Mouse (Mus musculus) brown adipose tissue, adult 24 weeks (tissue): Measurements from ENCODE around the gene Sp9. TPM values are rescaled to one million over a fixed set of nuclear protein-coding genes. Genes with fewer than 3 reads are reported as not detected.

ENCODE experiments used
- H3K27ac ChIP-seq: fragments of 200-500 bp; replicated peaks from 2 replicates; pipeline ENCODE4 v1.5.1; 2012; ENCODE audit warnings: low read depth, mild to moderate bottlenecking, low read length
- H3K4me1 ChIP-seq: fragments of 200-500 bp; 2 replicates; pipeline ENCODE4 v1.6.1; 2012; ENCODE audit warnings: low read length, mixed read lengths; ENCODE audit not compliant: control insufficient read depth, insufficient read depth, insufficient read length
- H3K4me3 ChIP-seq: fragments of 200-500 bp; 2 replicates; pipeline ENCODE4 v1.5.1; 2012; ENCODE audit warnings: low read depth, mild to moderate bottlenecking, low read length, moderate library complexity; ENCODE audit not compliant: insufficient read depth
- polyA plus RNA-seq: library from polyadenylated mRNA; stranded (reverse); fragments of >200 nt; gene quantifications from 2 replicates; pipeline ENCODE4 v1.2.4, GENCODE M21; 2012; ENCODE audit not compliant: missing spikeins, insufficient read depth, insufficient read length

The Sp9 gene
- polyA plus RNA-seq = not detected in 2 replicates

GRCm38 (mm10) chr2:73271459-73272161 lies at the start of gene Sp9:
Gene Sp9, plus strand, starts transcription at chr2:73271925.
- Histone ChIP-seq H3K4me3 (peak within 1 kb of the TSS; percentile 32), H3K27ac (no peak within 1 kb of the TSS), H3K4me1 (peaks cover 3% of the 10 kb centered on the region; the same call in 1 of the 2 replicates)

GRCm38 (mm10) chr2:73231081-73231480 lies 40.6 kb upstream of the Sp9 start:
- Histone ChIP-seq H3K4me3 (no peak overlapping the region), H3K4me1 (no peaks in the 10 kb centered on the region), H3K27ac (no peak overlapping the region)

DNA sequence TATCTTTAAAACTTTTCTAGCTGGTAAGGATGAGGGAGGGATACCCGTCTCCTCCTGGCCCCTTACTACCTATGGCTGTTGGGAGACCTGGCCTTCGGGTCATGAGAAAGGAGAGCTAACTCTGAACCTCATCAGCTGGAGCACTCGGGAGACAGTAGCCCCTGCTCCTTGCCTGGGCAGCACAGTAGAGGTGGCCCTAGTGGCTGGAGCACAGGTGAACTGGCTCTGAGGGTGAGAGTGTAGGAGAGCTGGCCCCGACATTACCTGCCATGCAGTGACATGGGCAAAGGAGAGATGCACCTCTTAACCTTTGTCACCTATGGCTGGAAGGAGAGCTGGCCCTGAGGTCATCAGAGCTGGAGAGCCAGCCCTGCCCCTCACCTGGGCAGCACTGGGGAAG lies 30.4 kb upstream of the Sp9 start:
- no peaks in the 10 kb centered on the region for H3K4me1 ChIP-seq
- H3K4me3 ChIP-seq = no peak overlapping the region
- no peak overlapping the region for H3K27ac ChIP-seq

DNA sequence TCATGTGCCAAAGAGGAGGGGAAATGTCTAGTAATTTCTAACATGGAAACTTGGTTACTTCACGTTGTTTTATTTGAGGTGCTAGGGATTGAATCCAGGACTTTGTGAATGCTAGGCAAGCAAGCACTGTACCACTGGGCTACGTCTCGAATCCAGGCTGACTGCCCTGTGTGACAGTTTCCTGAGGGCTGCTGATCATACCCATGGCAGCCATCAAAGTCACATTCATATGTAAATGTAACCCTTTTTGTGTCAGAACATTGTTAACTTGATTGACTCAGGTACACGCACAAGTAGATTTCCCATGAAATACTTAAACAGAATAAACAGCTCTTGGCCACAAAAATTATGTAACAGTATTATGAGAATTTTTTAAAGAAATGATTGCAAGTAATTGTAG lies 23.0 kb upstream of the Sp9 start:
- no peak overlapping the region for H3K27ac ChIP-seq
- no peak overlapping the region for H3K4me3 ChIP-seq
- no peaks in the 10 kb centered on the region for H3K4me1 ChIP-seq

- Histone ChIP-seq H3K27ac (no peak overlapping the region), H3K4me1 (no peaks in the 10 kb centered on the region), H3K4me3 (no peak overlapping the region)
Measured at GRCm38 (mm10) chr2:73263172-73263765, 8.5 kb upstream of the Sp9 start.

- no peaks in the 10 kb centered on the region for H3K4me1 ChIP-seq
Measured at GRCm38 (mm10) chr2:73263794-73264610, 7.7 kb upstream of the Sp9 start.

GRCm38 (mm10) chr2:73264611-73265195 lies 7.0 kb upstream of the Sp9 start:
- no peak overlapping the region for H3K27ac ChIP-seq
- H3K4me1 ChIP-seq = no peaks in the 10 kb centered on the region
- no peak overlapping the region for H3K4me3 ChIP-seq

More at GRCm38 (mm10) chr2:73263794-73264610, 7.7 kb upstream of the Sp9 start:
- no peak overlapping the region for H3K4me3 ChIP-seq
- no peak overlapping the region for H3K27ac ChIP-seq

- no peak overlapping the region for H3K27ac ChIP-seq
- H3K4me3 ChIP-seq = no peak overlapping the region
- H3K4me1 ChIP-seq = no peaks in the 10 kb centered on the region
Measured at GRCm38 (mm10) chr2:73266011-73266410, 5.7 kb upstream of the Sp9 start.

- no peaks in the 10 kb centered on the region for H3K4me1 ChIP-seq
- H3K4me3 ChIP-seq = no peak overlapping the region
Measured at GRCm38 (mm10) chr2:73266623-73267022, 5.1 kb upstream of the Sp9 start.

GRCm38 (mm10) chr2:73267231-73267630 lies 4.5 kb upstream of the Sp9 start:
- Histone ChIP-seq H3K4me3 (no peak overlapping the region), H3K4me1 (no peaks in the 10 kb centered on the region), H3K27ac (no peak overlapping the region)

More at GRCm38 (mm10) chr2:73266623-73267022, 5.1 kb upstream of the Sp9 start:
- H3K27ac ChIP-seq = no peak overlapping the region

DNA sequence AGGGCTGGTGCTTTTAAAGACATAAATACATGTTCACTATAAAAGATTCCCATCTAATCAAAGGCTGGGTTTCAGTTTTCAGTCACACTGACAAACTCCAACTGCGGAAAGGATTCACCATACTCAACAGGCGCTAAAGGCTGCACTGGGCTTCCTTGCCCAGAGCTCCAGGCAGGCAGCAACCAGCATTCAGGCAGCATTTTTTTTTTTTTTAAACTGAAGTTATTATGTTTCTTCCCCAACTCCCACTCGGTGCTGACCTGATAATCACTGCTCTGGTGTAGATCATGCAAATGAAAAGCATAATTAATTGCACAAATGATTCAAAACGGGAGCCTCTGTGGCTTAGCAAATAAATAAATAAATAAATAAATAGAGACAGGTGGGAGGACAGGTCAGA lies 3.9 kb upstream of the Sp9 start:
- H3K4me1 ChIP-seq = 0 out of 2 replicates have a peak, but pooled peaks cover 3% of the 10 kb centered on the region
- no peak overlapping the region for H3K4me3 ChIP-seq
- H3K27ac ChIP-seq = no peak overlapping the region

DNA sequence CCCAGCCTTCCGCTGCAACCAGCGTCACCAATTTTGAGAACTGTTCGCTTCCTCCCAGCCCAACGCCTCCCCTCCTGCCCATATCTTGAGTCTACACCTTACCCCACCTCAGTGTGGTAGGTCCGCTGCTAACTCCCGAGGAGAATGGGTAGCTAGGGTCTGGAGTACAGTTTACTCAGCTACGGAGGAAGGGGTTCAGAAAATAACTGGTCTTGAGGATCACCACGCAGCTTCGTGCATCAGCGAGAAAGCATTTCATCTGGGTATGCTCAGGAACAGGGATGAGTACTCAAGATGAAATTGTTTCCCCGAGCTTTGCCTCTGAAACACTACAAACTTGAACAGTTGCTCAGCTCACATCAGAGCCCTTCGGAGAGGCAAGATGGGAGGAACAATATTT lies 3.4 kb upstream of the Sp9 start:
- Histone ChIP-seq H3K4me3 (no peak overlapping the region), H3K4me1 (0 out of 2 replicates have a peak, but pooled peaks cover 3% of the 10 kb centered on the region), H3K27ac (no peak overlapping the region)

- H3K4me1 ChIP-seq = 0 out of 2 replicates have a peak, but pooled peaks cover 3% of the 10 kb centered on the region
- H3K4me3 ChIP-seq = no peak overlapping the region
- no peak overlapping the region for H3K27ac ChIP-seq
Measured at GRCm38 (mm10) chr2:73268836-73269395, 2.8 kb upstream of the Sp9 start.

DNA sequence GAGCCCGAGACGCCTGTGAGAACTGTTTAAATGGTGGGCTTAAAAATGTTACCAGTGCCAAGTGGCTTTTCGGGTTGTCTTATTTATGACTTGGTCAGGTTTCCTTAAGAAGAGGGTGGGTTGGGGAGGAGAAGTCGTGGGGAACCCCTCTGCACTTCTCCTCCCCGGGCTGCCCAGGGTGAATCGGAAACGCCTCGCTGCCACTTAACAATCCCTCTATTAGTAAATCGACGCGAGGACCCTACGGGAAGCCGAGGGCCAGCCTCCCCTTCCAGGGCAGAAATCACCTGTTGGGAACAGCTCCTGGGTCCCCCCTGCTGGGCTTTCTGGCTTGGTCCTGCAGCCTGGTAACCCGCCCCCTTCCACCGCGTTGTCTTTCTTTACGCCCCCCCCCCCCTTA lies 2.1 kb upstream of the Sp9 start:
- H3K4me1 ChIP-seq = peaks cover 3% of the 10 kb centered on the region; the same call in 1 of the 2 replicates
- H3K27ac ChIP-seq = no peak overlapping the region
- H3K4me3 ChIP-seq = no peak overlapping the region
